Mouse (Mus musculus) heart, embryonic 11.5 days (tissue): ENCODE measurements around the gene Vmn2r80. TPM values are rescaled to one million over a fixed set of nuclear protein-coding genes. Genes with fewer than 3 reads are reported as not detected.
"Not testable (repeated sequence)": the region's sequence is repeated elsewhere in the genome, so short reads cannot be mapped to it uniquely, and the experiment has no call there.

Source experiments
- ATAC-seq: fragments of 200-750 bp; cut with Nextera tagmentation; replicated peaks from 2 replicates; pipeline ENCODE4 v1.8.0; 2017; ENCODE audit warnings: moderate library complexity; ENCODE audit not compliant: insufficient number of reproducible peaks, low FRiP score, low TSS enrichment
- H3K27ac ChIP-seq: fragments of 300-500 bp; sonication (generic); 2 replicates; pipeline ENCODE4 v1.5.1; 2014; ENCODE audit warnings: mild to moderate bottlenecking, low read depth, low read length
- H3K27me3 ChIP-seq: fragments of 300-500 bp; sonication (generic); 2 replicates; pipeline ENCODE4 v1.6.1; 2014; ENCODE audit warnings: mild to moderate bottlenecking, low read length, mixed read lengths; ENCODE audit not compliant: control insufficient read depth, insufficient read depth
- H3K36me3 ChIP-seq: fragments of 300-500 bp; sonication (generic); 2 replicates; pipeline ENCODE4 v1.6.1; 2014; ENCODE audit warnings: mild to moderate bottlenecking, low read length, moderate library complexity, mixed read lengths; ENCODE audit not compliant: control insufficient read depth, insufficient read depth
- H3K4me1 ChIP-seq: fragments of 300-500 bp; sonication (generic); 2 replicates; pipeline ENCODE4 v1.6.1; 2014; ENCODE audit warnings: low read length; ENCODE audit not compliant: control insufficient read depth, insufficient read depth
- H3K4me2 ChIP-seq: fragments of 300-500 bp; sonication (generic); 2 replicates; pipeline ENCODE4 v1.6.1; 2014; ENCODE audit warnings: mild to moderate bottlenecking, moderate library complexity
- H3K4me3 ChIP-seq: fragments of 300-500 bp; sonication (generic); 2 replicates; pipeline ENCODE4 v1.5.1; 2014; ENCODE audit warnings: low read depth, low read length
- H3K9ac ChIP-seq: fragments of 300-500 bp; sonication (generic); 2 replicates; pipeline ENCODE4 v1.6.1; 2014; ENCODE audit warnings: mild to moderate bottlenecking, low read depth, low read length, moderate library complexity
- H3K9me3 ChIP-seq: fragments of 300-500 bp; sonication (generic); replicated peaks from 2 replicates; pipeline ENCODE4 v1.6.1; 2016; ENCODE audit warnings: low read length; ENCODE audit not compliant: control insufficient read depth
- WGBS: fragments of 180-500 bp; shearing (Covaris S2); extraction: QIAGEN DNeasy Blood & Tissue Kit; methylation state at CpG from one replicate; pipeline ENCODE4 v1.1.7; 2014; ENCODE audit not compliant: insufficient replicate concordance; 5-methylcytosine and 5-hydroxymethylcytosine counted together
- polyA plus RNA-seq: library from polyadenylated mRNA; unstranded; fragments of >200 nt; fragmentation: Nextera tagmentation; extraction: Ambion mirVana; gene quantifications from 2 replicates; pipeline ENCODE4 v1.2.1, GENCODE M21; 2014

Gene Vmn2r80
- polyA plus RNA-seq, 1 experiment from 2014 or later = not detected

DNA sequence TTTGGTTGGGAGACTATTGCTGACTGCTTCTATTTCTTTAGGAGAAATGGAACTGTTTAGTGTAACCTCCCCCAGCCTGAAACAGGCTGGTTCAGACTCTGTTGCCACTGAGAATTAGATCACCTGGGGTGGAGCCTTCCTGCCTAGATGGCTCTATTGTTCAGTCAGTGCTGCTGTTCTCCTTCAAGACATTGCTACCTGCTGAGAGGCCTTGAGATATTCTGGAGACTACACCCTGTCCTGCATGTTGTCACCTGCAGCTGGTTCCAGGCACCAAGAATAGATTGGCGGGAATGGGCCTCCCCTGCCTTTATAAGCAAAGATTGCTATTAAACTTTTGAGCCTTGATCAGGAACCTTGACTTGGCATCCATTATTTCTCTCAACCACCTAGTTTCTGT lies 51.4 kb downstream of the Vmn2r80 start:
- not testable (repeated sequence) for H3K4me2 ChIP-seq, H3K36me3 ChIP-seq, H3K9me3 ChIP-seq, H3K4me3 ChIP-seq, H3K9ac ChIP-seq, ATAC-seq, H3K4me1 ChIP-seq, H3K27me3 ChIP-seq, H3K27ac ChIP-seq
- WGBS = 58% methylated on average over 1 of the region's 1 CpGs

DNA sequence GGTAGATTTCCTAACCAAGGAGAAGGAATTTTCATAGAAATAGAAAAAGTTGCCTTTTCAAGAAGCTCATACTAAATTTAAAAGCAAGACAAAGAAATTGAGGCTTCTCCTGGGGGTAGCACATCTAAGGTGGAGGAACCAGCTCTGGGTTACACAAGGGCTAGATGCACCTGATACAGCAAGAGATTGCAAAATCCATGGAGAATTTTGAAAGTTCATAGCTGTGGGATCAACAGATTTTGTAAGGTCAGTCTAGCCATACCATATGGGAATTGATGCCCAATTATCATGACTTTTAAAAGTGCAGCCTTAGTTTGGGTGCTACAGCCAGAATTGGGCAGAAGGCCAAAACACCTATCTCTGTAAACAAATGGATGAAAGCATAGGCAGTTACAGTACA lies 71.9 kb downstream of the Vmn2r80 start:
- Histone ChIP-seq H3K9me3 (no peaks in the 10 kb centered on the region), H3K4me2 (no peak overlapping the region), H3K27me3 (no peaks in the 10 kb centered on the region), H3K4me1 (no peaks in the 10 kb centered on the region), H3K9ac (no peak overlapping the region), H3K27ac (no peak overlapping the region), H3K4me3 (no peak overlapping the region), H3K36me3 (no peaks in the 10 kb centered on the region)
- no peak for ATAC-seq

DNA sequence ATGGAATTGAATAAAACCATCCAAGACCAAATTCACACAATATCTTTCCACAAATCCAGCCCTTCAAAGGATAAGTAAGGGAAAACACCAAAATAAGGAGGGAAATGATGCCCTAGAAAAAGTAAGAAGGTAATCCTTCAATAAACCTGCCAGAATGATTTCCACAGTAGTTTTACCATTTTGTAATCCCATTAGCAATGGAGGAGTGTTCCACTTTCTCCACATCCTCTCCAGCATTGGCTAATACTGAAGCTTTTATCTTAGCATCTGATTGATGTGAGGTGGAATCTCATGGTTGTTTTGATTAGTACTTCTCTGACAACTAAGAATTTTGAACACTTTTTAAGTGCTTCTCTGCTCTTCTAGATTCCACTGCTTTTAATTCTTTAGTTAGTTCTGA lies 73.0 kb downstream of the Vmn2r80 start:
- no peak overlapping the region for H3K9ac ChIP-seq
- no peak overlapping the region for H3K27ac ChIP-seq
- H3K9me3 ChIP-seq = no peaks in the 10 kb centered on the region
- no peak overlapping the region for H3K4me3 ChIP-seq
- H3K4me2 ChIP-seq = no peak overlapping the region
- H3K36me3 ChIP-seq = no peaks in the 10 kb centered on the region
- no peaks in the 10 kb centered on the region for H3K27me3 ChIP-seq
- H3K4me1 ChIP-seq = no peaks in the 10 kb centered on the region
- ATAC-seq = no peak

- Histone ChIP-seq H3K4me2 (no peak overlapping the region), H3K4me1 (no peaks in the 10 kb centered on the region), H3K36me3 (no peaks in the 10 kb centered on the region), H3K27ac (no peak overlapping the region), H3K9ac (no peak overlapping the region), H3K9me3 (no peaks in the 10 kb centered on the region), H3K4me3 (no peak overlapping the region), H3K27me3 (no peaks in the 10 kb centered on the region)
- 57% methylated on average over 7 of the region's 7 CpGs for WGBS
- no peak for ATAC-seq
Observed at GRCm38 (mm10) chr10:79222214-79222613, 73.6 kb downstream of the Vmn2r80 start.

Other genes with a start within 250 kb of the Vmn2r80 start
- gene Olfr1354, start 235.6 kb upstream of the Vmn2r80 start, polyA plus RNA-seq = not detected in 2 replicates
- gene Olfr8, start 198.1 kb upstream of the Vmn2r80 start, polyA plus RNA-seq = not detected in 2 replicates
- gene Olfr1353, start 185.5 kb upstream of the Vmn2r80 start, polyA plus RNA-seq = not detected in 2 replicates
- not detected in 2 replicates for gene Olfr1352, start 167.7 kb upstream of the Vmn2r80 start, polyA plus RNA-seq
- gene Olfr1351, start 136.3 kb upstream of the Vmn2r80 start, polyA plus RNA-seq = not detected in 2 replicates
- gene Olfr57, start 120.0 kb upstream of the Vmn2r80 start, polyA plus RNA-seq = not detected in 2 replicates
- 18.2 and 20.2 TPM in 2 replicates for gene 2610008E11Rik, start 51.2 kb upstream of the Vmn2r80 start, polyA plus RNA-seq
- gene Vmn2r81, start 98.9 kb downstream of the Vmn2r80 start, polyA plus RNA-seq = not detected in 2 replicates
- not detected in 2 replicates for gene Vmn2r82, start 207.8 kb downstream of the Vmn2r80 start, polyA plus RNA-seq